Mouse (Mus musculus) midbrain, embryonic 10.5 days (tissue): ENCODE data around the gene Stk32b. TPM values are rescaled to one million over a fixed set of nuclear protein-coding genes. Genes with fewer than 3 reads are reported as not detected.
A peak's percentile ranks its signal among the peaks of the same experiment; 100 is the strongest.

ENCODE experiments used
- DNase-seq: peaks from one replicate; pipeline ENCODE4 v3.0.0-alpha.2; 2017; ENCODE audit warnings: low spot score
- H3K27ac ChIP-seq: fragments of 300-500 bp; sonication (generic); replicated peaks from 2 replicates; pipeline ENCODE4 v1.5.1; 2016; ENCODE audit warnings: mild to moderate bottlenecking
- H3K27me3 ChIP-seq: fragments of 300-500 bp; sonication (generic); 2 replicates; pipeline ENCODE4 v1.6.1; 2016; ENCODE audit warnings: low read depth, mild to moderate bottlenecking; ENCODE audit not compliant: poor library complexity, severe bottlenecking
- H3K36me3 ChIP-seq: fragments of 300-500 bp; sonication (generic); 2 replicates; pipeline ENCODE4 v1.6.1; 2016; ENCODE audit warnings: mild to moderate bottlenecking, moderate library complexity
- H3K4me1 ChIP-seq: fragments of 300-500 bp; sonication (generic); 2 replicates; pipeline ENCODE4 v1.6.1; 2016
- H3K4me3 ChIP-seq: fragments of 300-500 bp; sonication (generic); 2 replicates; pipeline ENCODE4 v1.5.1; 2016; ENCODE audit warnings: mild to moderate bottlenecking, moderate library complexity
- H3K9me3 ChIP-seq: fragments of 300-500 bp; sonication (generic); replicated peaks from 2 replicates; pipeline ENCODE4 v1.6.1; 2016; ENCODE audit warnings: mild to moderate bottlenecking
- WGBS: fragments of 180-500 bp; shearing (Covaris S2); methylation state at CpG from one replicate; pipeline ENCODE4 v1.1.7; 2016; 5-methylcytosine and 5-hydroxymethylcytosine counted together
- polyA plus RNA-seq: library from polyadenylated mRNA; unstranded; fragments of >200 nt; fragmentation: Nextera tagmentation; extraction: Ambion mirVana; gene quantifications from 2 replicates; pipeline ENCODE4 v1.2.1, GENCODE M21; 2016

Stk32b gene
- 0.99 and 2.1 TPM in 2 replicates for polyA plus RNA-seq

- peak within 1 kb of the TSS; percentile 50 for H3K27ac ChIP-seq
Observed at GRCm38 (mm10) chr5:37716505-37717372, at the start of gene Stk32b. Gene Stk32b, minus strand, starts transcription at chr5:37717171.

GRCm38 (mm10) chr5:37765851-37766250, 48.9 kb upstream of the Stk32b start:
- WGBS = 32% methylated on average over 8 of the region's 8 CpGs
- Histone ChIP-seq H3K36me3 (no peaks in the 10 kb centered on the region), H3K27ac (0 out of 2 replicates have a peak overlapping the region, but pooled peaks have one; percentile 23), H3K9me3 (peaks cover 9% of the 10 kb centered on the region; the same call in 1 of the 2 replicates), H3K4me3 (no peak overlapping the region), H3K4me1 (peaks cover 17% of the 10 kb centered on the region), H3K27me3 (no peaks in the 10 kb centered on the region; the same call in 1 of the 2 replicates)
- DNase-seq = peak; percentile 13

More at GRCm38 (mm10) chr5:37716505-37717372, at the start of gene Stk32b:
- peak; percentile 67 for DNase-seq
- Histone ChIP-seq H3K4me3 (peak within 1 kb of the TSS; percentile 62), H3K27me3 (peaks cover 38% of the 10 kb centered on the region), H3K4me1 (peaks cover 15% of the 10 kb centered on the region), H3K9me3 (no peaks in the 10 kb centered on the region), H3K36me3 (no peaks in the 10 kb centered on the region)
- WGBS = 1% methylated on average over 40 of the region's 40 CpGs

GRCm38 (mm10) chr5:37762046-37762445, 45.1 kb upstream of the Stk32b start:
- no peak for DNase-seq
- Histone ChIP-seq H3K27me3 (no peaks in the 10 kb centered on the region; the same call in 1 of the 2 replicates), H3K4me1 (peaks cover 12% of the 10 kb centered on the region), H3K4me3 (no peak overlapping the region), H3K36me3 (no peaks in the 10 kb centered on the region), H3K27ac (no peak overlapping the region), H3K9me3 (peaks cover 9% of the 10 kb centered on the region; the same call in 1 of the 2 replicates)
- WGBS = 88% methylated on average over 3 of the region's 3 CpGs

GRCm38 (mm10) chr5:37753366-37753765, 36.4 kb upstream of the Stk32b start:
- WGBS = 83% methylated on average over 7 of the region's 7 CpGs
- H3K36me3 ChIP-seq = no peaks in the 10 kb centered on the region
- H3K4me3 ChIP-seq = no peak overlapping the region
- DNase-seq = no peak
- H3K27ac ChIP-seq = no peak overlapping the region
- no peaks in the 10 kb centered on the region for H3K27me3 ChIP-seq
- no peaks in the 10 kb centered on the region for H3K9me3 ChIP-seq
- H3K4me1 ChIP-seq = no peaks in the 10 kb centered on the region

GRCm38 (mm10) chr5:37752027-37752967, 35.3 kb upstream of the Stk32b start:
- H3K27ac ChIP-seq = no peak overlapping the region; the same call in 1 of the 2 replicates
- 66% methylated on average over 8 of the region's 8 CpGs for WGBS
- no peaks in the 10 kb centered on the region for H3K4me1 ChIP-seq
- no peak overlapping the region for H3K4me3 ChIP-seq
- H3K27me3 ChIP-seq = no peaks in the 10 kb centered on the region
- no peaks in the 10 kb centered on the region for H3K9me3 ChIP-seq
- no peaks in the 10 kb centered on the region for H3K36me3 ChIP-seq
- DNase-seq = peak; percentile 69

- Histone ChIP-seq H3K27me3 (no peaks in the 10 kb centered on the region), H3K4me1 (no peaks in the 10 kb centered on the region), H3K4me3 (no peak overlapping the region), H3K9me3 (no peaks in the 10 kb centered on the region), H3K36me3 (no peaks in the 10 kb centered on the region), H3K27ac (no peak overlapping the region)
- 82% methylated on average over 13 of the region's 13 CpGs for WGBS
- DNase-seq = no peak
Observed at GRCm38 (mm10) chr5:37743889-37744707, 27.1 kb upstream of the Stk32b start.

- H3K4me3 ChIP-seq = no peak overlapping the region
- WGBS = 51% methylated on average over 7 of the region's 7 CpGs
- H3K9me3 ChIP-seq = no peaks in the 10 kb centered on the region
- no peak for DNase-seq
- no peaks in the 10 kb centered on the region for H3K27me3 ChIP-seq
- no peaks in the 10 kb centered on the region for H3K36me3 ChIP-seq
- H3K4me1 ChIP-seq = 0 out of 2 replicates have a peak, but pooled peaks cover 5% of the 10 kb centered on the region
- H3K27ac ChIP-seq = no peak overlapping the region
Observed at GRCm38 (mm10) chr5:37736213-37736612, 19.2 kb upstream of the Stk32b start.

- Histone ChIP-seq H3K27ac (no peak within 1 kb of the TSS), H3K36me3 (no peaks in the 10 kb centered on the region), H3K27me3 (no peaks in the 10 kb centered on the region), H3K9me3 (no peaks in the 10 kb centered on the region), H3K4me3 (no peak within 1 kb of the TSS), H3K4me1 (0 out of 2 replicates have a peak, but pooled peaks cover 5% of the 10 kb centered on the region)
- DNase-seq = no peak
- 52% methylated on average over 5 of the region's 5 CpGs for WGBS
Observed at GRCm38 (mm10) chr5:37735224-37735623, 18.3 kb upstream of the Stk32b start, which contains the start of gene Cytl1. Gene Cytl1, plus strand, starts transcription at chr5:37735519.

- H3K4me3 ChIP-seq = no peak overlapping the region
- no peak overlapping the region for H3K27ac ChIP-seq
- DNase-seq = no peak
- 93% methylated on average over 2 of the region's 2 CpGs for WGBS
- H3K4me1 ChIP-seq = 0 out of 2 replicates have a peak, but pooled peaks cover 5% of the 10 kb centered on the region
- H3K27me3 ChIP-seq = no peaks in the 10 kb centered on the region
- no peaks in the 10 kb centered on the region for H3K36me3 ChIP-seq
- H3K9me3 ChIP-seq = no peaks in the 10 kb centered on the region
Observed at GRCm38 (mm10) chr5:37730781-37731180, 13.8 kb upstream of the Stk32b start.

- WGBS = 78% methylated on average over 4 of the region's 4 CpGs
- no peaks in the 10 kb centered on the region for H3K36me3 ChIP-seq
- no peaks in the 10 kb centered on the region for H3K27me3 ChIP-seq
- DNase-seq = no peak
- H3K4me1 ChIP-seq = no peaks in the 10 kb centered on the region
- no peaks in the 10 kb centered on the region for H3K9me3 ChIP-seq
- no peak overlapping the region for H3K4me3 ChIP-seq
- H3K27ac ChIP-seq = no peak overlapping the region
Observed at GRCm38 (mm10) chr5:37725220-37725886, 8.4 kb upstream of the Stk32b start.

- Histone ChIP-seq H3K27ac (no peak overlapping the region), H3K4me3 (no peak overlapping the region), H3K4me1 (peaks cover 15% of the 10 kb centered on the region), H3K27me3 (peaks cover 31% of the 10 kb centered on the region), H3K9me3 (no peaks in the 10 kb centered on the region), H3K36me3 (no peaks in the 10 kb centered on the region)
- no peak for DNase-seq
- WGBS = 49% methylated on average over 6 of the region's 6 CpGs
Observed at GRCm38 (mm10) chr5:37720670-37721069, 3.7 kb upstream of the Stk32b start.
